In genomic region chr14:64586860-64587698, GRCm38 (mm10) we compare ENCODE assay signal across 9 mouse cellular contexts.
DNase-seq lines count a peak whose midpoint lies in the region; ATAC-seq and TF ChIP-seq lines count a peak whose summit lies in the region.
"Had no signal": no experiment of that assay in that cellular context is flagged by ENCODE, and none has a peak within 500 bp of the region (broad histone marks: within the 10 kb centered on the region; RNA-seq: fewer than 3 reads in every experiment).

No protein-coding gene starts in this region.

- no peaks in the 10 kb centered on the region for H3K9me3 ChIP-seq in kidney, embryonic 14.5 days (ENCODE audit: control insufficient read depth, low read length)
- H3K9me3 ChIP-seq in hindbrain, postnatal 0 days (ENCODE audit: low read length), result no peaks in the 10 kb centered on the region
- H3K9me3 ChIP-seq in midbrain, embryonic 13.5 days, result no peaks in the 10 kb centered on the region

- ATAC-seq in kidney, embryonic 14.5 days (ENCODE audit: low FRiP score, low TSS enrichment), result no peak
- peak; percentile 72 for ATAC-seq in hindbrain, postnatal 0 days
- peak; percentile 67 for ATAC-seq in midbrain, embryonic 13.5 days

- peak overlapping the region; percentile 66 for H3K4me2 ChIP-seq in kidney, embryonic 14.5 days (replicated peaks; ENCODE audit: low read depth, low read length)
- peak overlapping the region; percentile 77 for H3K4me2 ChIP-seq in hindbrain, postnatal 0 days (ENCODE audit: low read depth, low read length)
- H3K4me2 ChIP-seq in midbrain, embryonic 13.5 days (replicated peaks), result peak overlapping the region; percentile 98

- under 1% methylated on average over 48 of the region's 58 CpGs for WGBS in kidney, embryonic 14.5 days
- WGBS in hindbrain, postnatal 0 days, result under 1% methylated on average over 57 of the region's 58 CpGs
- under 1% methylated on average over 57 of the region's 58 CpGs for WGBS in midbrain, embryonic 13.5 days

- H3K4me3 ChIP-seq in kidney, embryonic 14.5 days (ENCODE audit: low read length), result peak overlapping the region; percentile 43
- peak overlapping the region; percentile 71 for H3K4me3 ChIP-seq in hindbrain, postnatal 0 days (ENCODE audit: low read length)
- H3K4me3 ChIP-seq in midbrain, embryonic 13.5 days (replicated peaks), result peak overlapping the region; percentile 91

- H3K27me3 ChIP-seq in kidney, embryonic 14.5 days (ENCODE audit: control insufficient read depth, insufficient read depth, low read length), result peaks cover 96% of the 10 kb centered on the region
- no peaks in the 10 kb centered on the region for H3K27me3 ChIP-seq in hindbrain, postnatal 0 days (ENCODE audit: insufficient read depth, low read length)
- no peaks in the 10 kb centered on the region for H3K27me3 ChIP-seq in midbrain, embryonic 13.5 days

- no peak for DNase-seq in kidney, adult 9 months
- DNase-seq in T-cell, adult 2 months (ENCODE audit: low spot score), result peak; percentile 4
- DNase-seq in embryo, embryonic 10.5 days (ENCODE audit: low spot score), result peak; percentile 54
- peak; percentile 86 for DNase-seq in hindbrain, postnatal 0 days (ENCODE audit: low spot score)
- no peak for DNase-seq in yolk sac, embryonic 10.5 days (ENCODE audit: low spot score)
- no peak for DNase-seq in gastrocnemius, postnatal 10 days

- H3K27ac ChIP-seq in kidney, embryonic 14.5 days (ENCODE audit: low read depth, low read length), result no peak overlapping the region
- H3K27ac ChIP-seq in hindbrain, postnatal 0 days, result peak overlapping the region; percentile 97
- peak overlapping the region; percentile 100 for H3K27ac ChIP-seq in midbrain, embryonic 13.5 days
- H3K27ac ChIP-seq: macrophage had no signal

- no peaks in the 10 kb centered on the region for H3K36me3 ChIP-seq in kidney, embryonic 14.5 days (ENCODE audit: control insufficient read depth, insufficient read depth, low read length)
- H3K36me3 ChIP-seq in hindbrain, postnatal 0 days (ENCODE audit: insufficient read depth, low read length), result no peaks in the 10 kb centered on the region; the same call in 1 of the 2 replicates
- H3K36me3 ChIP-seq in midbrain, embryonic 13.5 days, result peaks cover 21% of the 10 kb centered on the region

- TF ChIP-seq CTCF in hindbrain, postnatal 0 days (IDR thresholded peaks at IDR 0.05; ENCODE audit: low read depth), result no peak

- H3K4me1 ChIP-seq in kidney, embryonic 14.5 days (ENCODE audit: control insufficient read depth, insufficient read depth, low read length), result peaks cover 20% of the 10 kb centered on the region; the same call in 1 of the 2 replicates
- H3K4me1 ChIP-seq in hindbrain, postnatal 0 days (ENCODE audit: insufficient read depth, low read length), result peaks cover 5% of the 10 kb centered on the region; the same call in 1 of the 2 replicates
- peaks cover 54% of the 10 kb centered on the region for H3K4me1 ChIP-seq in midbrain, embryonic 13.5 days (replicated peaks)

- H3K9ac ChIP-seq in kidney, embryonic 14.5 days (ENCODE audit: low read depth, low read length), result no peak overlapping the region
- H3K9ac ChIP-seq in hindbrain, postnatal 0 days (replicated peaks; ENCODE audit: low read length), result peak overlapping the region; percentile 96
- H3K9ac ChIP-seq in midbrain, embryonic 13.5 days (replicated peaks), result peak overlapping the region; percentile 100

Comparison
In these comparisons a context has a peak if more than half of its experiments do, and no peak if none do; other contexts are left out.
1. DNase-seq: peak in T-cell, adult 2 months (single experiment), embryo, embryonic 10.5 days (single experiment) and hindbrain, postnatal 0 days (single experiment); none in kidney, adult 9 months (single experiment), yolk sac, embryonic 10.5 days (single experiment) and gastrocnemius, postnatal 10 days (single experiment).
2. Peak in every context shown above with its lines, with median percentiles within 50 percentile points of each other: H3K4me2 ChIP-seq and H3K4me3 ChIP-seq.